Mouse (Mus musculus) common myeloid progenitor, adult 5-6 weeks (primary cell): Measurements from ENCODE around the gene 1700028J19Rik. TPM values are rescaled to one million over a fixed set of nuclear protein-coding genes. Genes with fewer than 3 reads are reported as not detected.

ENCODE experiments used
- ATAC-seq: replicated peaks from 2 replicates; pipeline ENCODE4 v1.8.0; 2016; ENCODE audit warnings: low read depth, mild to moderate bottlenecking, moderate TSS enrichment, inconsistent platforms; ENCODE audit not compliant: poor library complexity, severe bottlenecking
- total RNA-seq: library from RNA; stranded (forward); fragments of 200-1000, 187-1606 nt; gene quantifications from 2 replicates; pipeline ENCODE4 v1.2.3, GENCODE M21; 2017

1700028J19Rik gene
- 0.55 and 0.73 TPM in 2 replicates for total RNA-seq

GRCm38 (mm10) chr7:44246055-44246983, at the start of gene 1700028J19Rik, which contains the start of gene 2410002F23Rik:
Gene 1700028J19Rik (minus strand): TSS chr7:44246695.
Gene 2410002F23Rik (plus strand): TSS chr7:44246722.
- peak; percentile 80 for ATAC-seq

GRCm38 (mm10) chr7:44291418-44291817, 44.9 kb upstream of the 1700028J19Rik start:
- no peak for ATAC-seq

- no peak for ATAC-seq
Observed at GRCm38 (mm10) chr7:44290986-44291385, 44.5 kb upstream of the 1700028J19Rik start.

GRCm38 (mm10) chr7:44287760-44288159, 41.3 kb upstream of the 1700028J19Rik start:
- ATAC-seq = no peak

GRCm38 (mm10) chr7:44281586-44281985, 35.1 kb upstream of the 1700028J19Rik start:
- no peak for ATAC-seq

GRCm38 (mm10) chr7:44280959-44281358, 34.5 kb upstream of the 1700028J19Rik start:
- peak; percentile 74 for ATAC-seq

- ATAC-seq = no peak
Observed at GRCm38 (mm10) chr7:44277250-44277622, 30.7 kb upstream of the 1700028J19Rik start.

- no peak for ATAC-seq
Observed at GRCm38 (mm10) chr7:44276461-44277249, 30.2 kb upstream of the 1700028J19Rik start.

- ATAC-seq = no peak
Observed at GRCm38 (mm10) chr7:44275546-44275945, 29.1 kb upstream of the 1700028J19Rik start.

- ATAC-seq = no peak
Observed at GRCm38 (mm10) chr7:44274096-44274495, 27.6 kb upstream of the 1700028J19Rik start.

- no peak for ATAC-seq
Observed at GRCm38 (mm10) chr7:44273446-44273845, 27.0 kb upstream of the 1700028J19Rik start.

GRCm38 (mm10) chr7:44272546-44272945, 26.1 kb upstream of the 1700028J19Rik start:
- peak; percentile 50; the same call in 1 of the 2 replicates for ATAC-seq

GRCm38 (mm10) chr7:44271309-44271708, 24.8 kb upstream of the 1700028J19Rik start:
- ATAC-seq = no peak

- peak; percentile 43; the same call in 1 of the 2 replicates for ATAC-seq
Observed at GRCm38 (mm10) chr7:44269397-44269796, 22.9 kb upstream of the 1700028J19Rik start.

- ATAC-seq = no peak
Observed at GRCm38 (mm10) chr7:44268117-44268516, 21.6 kb upstream of the 1700028J19Rik start.

GRCm38 (mm10) chr7:44262791-44263643, 16.5 kb upstream of the 1700028J19Rik start:
- ATAC-seq = peak; percentile 95

GRCm38 (mm10) chr7:44261147-44261546, 14.7 kb upstream of the 1700028J19Rik start, which contains the start of gene Gm15517:
Gene Gm15517 (plus strand): TSS chr7:44261447.
- ATAC-seq = no peak

- ATAC-seq = no peak
Observed at GRCm38 (mm10) chr7:44260410-44260809, 13.9 kb upstream of the 1700028J19Rik start.

GRCm38 (mm10) chr7:44257278-44257677, 10.8 kb upstream of the 1700028J19Rik start, which contains the start of gene Acp4:
Gene Acp4 (minus strand): TSS chr7:44257378.
- ATAC-seq = no peak

- ATAC-seq = no peak
Observed at GRCm38 (mm10) chr7:44254930-44255329, 8.4 kb upstream of the 1700028J19Rik start.
